Mouse (Mus musculus) c-Kit-negative CD71-positive TER-119-positive erythroid progenitor cells, embryonic 14.5 days (primary cell): ENCODE measurements around the gene Olfr1491.

Source experiments
- DNase-seq: peaks from one replicate; pipeline ENCODE4 v3.0.0-alpha.2; 2013; ENCODE audit warnings: low read depth, low spot score

Olfr1491 gene

DNA sequence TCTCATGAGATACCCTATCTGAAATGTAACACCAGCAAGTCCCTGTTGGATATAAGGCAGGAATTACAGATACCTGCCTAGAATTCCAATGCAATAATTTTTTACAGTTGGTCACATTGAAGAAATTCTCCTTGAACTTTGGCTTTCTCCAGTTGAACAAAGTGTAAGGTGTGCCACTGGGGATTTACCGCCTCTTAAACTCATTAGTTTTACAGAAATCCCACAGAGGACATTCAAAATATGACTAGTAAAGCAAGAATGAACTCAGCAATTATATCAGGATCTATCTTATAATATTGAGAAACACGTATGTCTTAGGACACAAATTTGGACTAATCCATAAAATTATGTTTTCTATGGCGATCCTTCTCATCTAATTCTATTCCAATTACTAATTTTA lies at the start of gene Olfr1491:
TSS of gene Olfr1491 (plus strand) at position 301 of the 400 bp plus-strand sequence.
- DNase-seq, result no peak

DNA sequence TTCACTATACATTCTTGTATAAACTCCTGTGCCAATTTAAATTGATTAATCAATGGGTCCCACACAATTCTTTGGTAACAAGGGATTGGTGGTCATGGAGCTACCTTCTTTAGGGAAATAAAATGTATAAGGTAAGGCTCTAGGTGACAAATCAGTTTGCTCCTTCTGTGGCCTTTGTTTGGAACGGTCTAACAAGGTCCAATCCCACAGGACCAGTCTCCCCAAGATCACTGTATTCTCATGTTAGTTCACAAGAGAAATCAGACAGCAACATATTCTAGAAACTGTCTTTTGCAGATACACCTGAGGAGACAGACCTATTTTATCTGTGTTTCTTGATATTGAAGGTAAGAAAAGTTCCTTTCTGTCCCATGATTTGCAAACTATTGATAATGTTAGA lies 46.3 kb upstream of the Olfr1491 start, which contains the start of gene Olfr1490:
TSS of gene Olfr1490 (plus strand) at position 301 of the 400 bp plus-strand sequence.
- no peak for DNase-seq

DNA sequence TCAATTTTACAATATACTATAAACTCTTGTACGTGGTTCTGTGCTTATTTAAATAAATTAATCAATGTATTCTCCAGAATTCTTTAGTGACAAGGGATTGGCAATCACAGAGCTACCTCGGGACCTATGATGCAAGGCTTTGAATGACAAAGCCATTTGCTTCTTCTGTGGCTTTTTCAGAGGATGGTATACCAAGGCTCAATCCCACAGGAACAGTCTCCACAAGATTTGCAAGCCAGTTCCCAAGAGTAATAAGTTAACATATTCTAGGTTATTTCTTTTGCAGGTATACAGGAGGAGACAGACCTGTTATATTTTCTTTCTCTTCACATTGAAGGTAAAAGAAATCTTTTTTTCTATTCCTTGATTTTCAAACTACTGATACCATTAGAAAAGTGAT lies 25.9 kb downstream of the Olfr1491 start, which contains the start of gene Olfr1493-ps1:
TSS of gene Olfr1493-ps1 (plus strand) at position 301 of the 400 bp plus-strand sequence.
- DNase-seq, result no peak

DNA sequence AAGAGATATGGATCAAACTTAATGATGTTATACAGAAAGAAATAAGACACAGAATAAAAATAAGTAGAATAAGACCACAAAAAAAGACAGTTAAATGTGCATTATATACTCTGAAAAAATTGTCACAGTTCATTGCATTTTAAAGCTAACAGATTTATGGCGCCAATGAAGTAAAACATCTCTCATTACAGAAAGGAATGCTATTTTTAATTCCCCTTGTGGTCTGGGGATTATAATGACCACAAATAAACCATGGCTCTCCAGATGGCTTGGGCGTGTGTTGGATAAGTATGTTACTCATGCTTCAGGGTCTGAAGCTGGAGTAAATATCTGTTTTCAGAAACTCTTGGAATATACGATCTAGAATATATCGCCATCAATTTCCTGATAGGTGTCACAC lies 42.4 kb downstream of the Olfr1491 start, which contains the start of gene Olfr1494:
TSS of gene Olfr1494 (plus strand) at position 301 of the 400 bp plus-strand sequence.
- no peak for DNase-seq

DNA sequence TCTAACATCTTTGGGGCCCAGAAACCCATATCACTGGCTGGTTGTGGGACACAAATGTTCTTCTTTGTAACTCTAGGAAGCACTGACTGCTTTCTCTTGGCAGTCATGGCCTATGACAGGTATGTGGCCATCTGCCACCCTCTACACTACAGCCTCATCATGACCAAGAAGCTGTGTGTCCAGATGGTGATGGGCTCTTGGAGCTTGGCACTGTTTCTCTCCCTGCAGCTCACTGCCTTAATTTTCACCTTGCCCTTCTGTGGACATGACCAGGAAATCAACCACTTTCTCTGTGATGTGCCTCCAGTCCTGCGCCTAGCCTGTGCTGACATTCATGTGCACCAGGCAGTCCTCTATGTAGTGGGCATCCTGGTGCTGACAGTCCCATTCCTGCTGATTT lies 52.3 kb downstream of the Olfr1491 start:
- DNase-seq, result no peak
